Mouse (Mus musculus) cerebellum, postnatal 36 days (tissue): Measurements from ENCODE around the gene Gm11172.
"Not testable (repeated sequence)": the region's sequence is repeated elsewhere in the genome, so short reads cannot be mapped to it uniquely, and the experiment has no call there.

ENCODE experiments used
- DNase-seq, 2 experiments: peaks; one replicate each; pipeline ENCODE4 v3.0.0; 2021 to 2022; ENCODE audit warnings: mixed read lengths in 2 of 2

The Gm11172 gene

DNA sequence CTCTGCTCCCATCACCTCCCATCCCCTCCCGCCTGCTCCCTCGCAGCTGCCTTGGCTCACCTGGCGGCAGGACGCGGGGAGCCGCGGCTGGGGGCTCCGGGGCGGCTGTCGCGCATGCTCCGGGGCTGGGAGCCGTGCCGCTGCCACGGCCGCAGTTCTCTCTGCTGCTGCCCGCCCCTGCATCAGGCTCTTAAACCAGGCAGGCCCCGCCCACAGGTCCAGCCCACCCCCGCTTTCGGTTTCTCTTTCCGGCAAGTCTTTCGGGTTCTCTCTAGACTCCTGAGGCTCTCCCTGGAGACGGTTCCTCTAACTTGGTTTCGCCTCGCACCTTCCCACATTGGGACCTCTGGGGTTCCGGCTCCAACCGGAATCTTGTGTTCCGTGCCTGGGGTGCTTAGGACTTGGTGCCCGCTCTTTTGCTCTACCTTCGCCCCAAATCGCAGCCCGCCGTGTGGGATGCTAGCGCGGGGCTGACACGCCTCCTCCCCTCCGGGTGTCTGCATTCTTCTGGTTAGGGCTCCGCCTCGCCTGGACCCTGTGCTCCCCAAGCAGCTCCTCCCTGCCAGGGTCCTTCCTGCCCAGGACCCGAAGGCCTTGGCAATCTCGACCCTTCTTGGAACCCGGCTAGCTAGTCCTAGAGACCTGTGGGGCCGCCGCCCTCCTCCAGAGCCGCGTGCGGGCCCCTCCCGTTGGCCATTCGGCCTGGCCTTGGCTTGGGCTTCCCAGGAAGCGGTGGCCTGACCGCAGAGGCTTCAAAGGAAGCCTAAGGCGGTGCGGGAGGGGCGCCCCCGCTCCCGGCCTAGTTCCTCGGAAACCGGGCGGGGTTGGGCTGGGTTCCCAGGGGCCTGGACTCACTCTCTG is 27.1 kb upstream of the Gm11172 start, which contains the start of gene Socs1:
TSS of gene Socs1 (minus strand) at position 166 of the 861 bp plus-strand sequence.
- peak; percentile 65 to 66 for DNase-seq

- DNase-seq = peak; percentile 81 to 86
Measured at GRCm38 (mm10) chr16:10786288-10786687, 26.4 kb upstream of the Gm11172 start.

DNA sequence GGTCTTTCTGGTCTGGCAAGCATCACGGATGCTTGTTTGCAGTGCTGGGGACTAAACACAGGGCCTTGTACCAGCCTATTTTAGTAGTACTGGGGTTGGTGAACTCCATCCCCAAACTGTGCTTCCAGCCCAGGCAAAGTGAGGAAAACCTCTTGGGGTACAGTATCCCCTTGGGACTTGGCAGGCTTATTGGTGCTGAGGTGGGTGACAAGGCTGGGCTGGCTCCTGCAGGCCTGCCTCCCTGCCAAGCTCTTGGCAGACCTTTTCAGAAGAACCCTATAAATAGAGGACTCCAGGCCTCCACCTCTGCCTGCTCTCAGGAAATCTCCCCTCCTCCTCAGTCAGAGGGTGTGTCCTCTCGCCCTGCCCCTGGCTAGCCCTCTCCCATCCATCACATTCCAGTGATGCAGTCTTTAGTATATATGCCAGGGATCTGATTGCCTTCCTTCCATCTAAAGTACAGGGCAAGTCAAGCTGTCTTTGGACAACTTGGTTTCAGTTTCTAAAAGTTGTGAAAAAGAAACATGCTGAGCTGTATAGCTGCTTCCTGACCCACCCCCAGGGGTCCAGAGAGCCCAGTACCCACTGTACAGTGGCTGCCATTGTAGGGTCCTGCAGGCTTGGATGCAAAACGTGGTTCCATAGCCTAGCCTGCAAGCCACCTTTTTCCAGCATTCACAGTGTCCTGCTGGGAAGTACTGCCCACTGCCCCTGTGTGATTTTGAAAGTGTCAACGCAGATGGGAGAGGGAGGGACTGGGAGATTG is 25.8 kb upstream of the Gm11172 start:
- no peak for DNase-seq

- no peak for DNase-seq
Measured at GRCm38 (mm10) chr16:10787548-10788058, 25.1 kb upstream of the Gm11172 start.

- DNase-seq = no peak
Measured at GRCm38 (mm10) chr16:10788271-10788670, 24.4 kb upstream of the Gm11172 start, which contains the start of gene Tnp2. Gene Tnp2, minus strand, starts transcription at chr16:10788660.

DNA sequence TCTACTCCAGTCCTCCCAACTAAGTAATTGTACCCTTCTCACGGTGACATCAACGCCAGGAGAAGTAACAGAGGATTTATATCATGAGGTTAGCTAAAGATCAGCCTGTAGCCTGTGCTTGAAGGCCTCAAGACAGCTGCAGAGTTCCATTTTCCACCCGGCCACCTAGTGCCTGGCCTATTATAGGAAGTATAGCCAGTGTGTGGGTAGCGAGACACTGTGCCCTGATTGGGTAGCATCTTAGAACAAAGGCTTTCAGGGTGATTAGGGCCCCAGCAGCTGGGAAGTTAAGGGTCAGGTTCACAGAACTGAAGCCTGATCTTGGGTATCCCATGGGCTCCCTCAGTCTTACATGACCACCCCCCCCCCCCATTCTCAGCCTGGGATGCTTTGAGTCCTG is 23.8 kb upstream of the Gm11172 start:
- DNase-seq = no peak

- DNase-seq = no peak
Measured at GRCm38 (mm10) chr16:10790702-10791101, 22.0 kb upstream of the Gm11172 start, which contains the start of gene Prm3. Gene Prm3, minus strand, starts transcription at chr16:10790914.

GRCm38 (mm10) chr16:10796034-10796433 is 16.7 kb upstream of the Gm11172 start, which contains the start of gene Prm2:
Gene Prm2, minus strand, starts transcription at chr16:10796134.
- DNase-seq = no peak

DNA sequence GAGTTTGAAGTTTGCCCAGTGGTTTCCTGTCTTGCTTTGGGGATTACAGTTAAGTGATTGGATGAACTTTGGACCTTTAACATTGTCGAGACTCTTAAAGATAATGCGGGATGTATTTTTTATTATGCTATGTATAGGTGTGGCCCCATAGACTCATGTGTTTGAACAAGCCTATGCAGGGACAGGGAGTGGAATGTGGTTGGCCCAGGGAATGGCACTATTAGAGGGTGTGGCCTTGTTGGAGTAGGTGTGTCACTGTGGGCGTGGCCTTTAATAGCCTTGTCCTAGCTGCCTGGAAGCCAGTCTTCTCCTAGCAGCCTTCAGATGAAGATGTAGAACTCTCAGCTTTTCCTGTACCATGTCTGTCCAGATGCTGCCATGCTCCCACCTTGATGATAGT is 10.3 kb upstream of the Gm11172 start:
- DNase-seq = not testable (repeated sequence)

GRCm38 (mm10) chr16:10805789-10806527 is 6.8 kb upstream of the Gm11172 start, which contains the start of gene Prm1:
Gene Prm1, minus strand, starts transcription at chr16:10805839.
- DNase-seq = no peak

DNA sequence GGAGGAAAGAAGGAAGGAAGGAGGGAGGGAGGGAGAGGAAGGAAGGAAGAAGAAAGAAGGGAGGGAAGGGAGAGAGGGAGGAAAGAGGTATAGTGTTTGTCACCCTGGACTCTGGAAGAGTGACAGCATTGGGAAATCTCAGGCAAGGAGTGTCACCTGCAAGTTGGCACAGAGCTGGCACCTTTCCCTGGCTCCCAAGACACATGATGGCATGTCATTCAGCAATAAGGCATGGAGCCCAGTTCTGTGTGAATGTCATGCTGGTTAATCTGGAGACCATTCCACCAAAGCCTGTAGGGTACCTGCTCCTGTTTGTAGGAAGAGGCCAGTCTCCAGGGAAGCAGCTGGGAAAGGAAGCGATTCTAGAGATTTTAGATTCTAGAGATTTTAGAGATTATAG is 2.3 kb upstream of the Gm11172 start:
- DNase-seq = peak; percentile 43 to 52

DNA sequence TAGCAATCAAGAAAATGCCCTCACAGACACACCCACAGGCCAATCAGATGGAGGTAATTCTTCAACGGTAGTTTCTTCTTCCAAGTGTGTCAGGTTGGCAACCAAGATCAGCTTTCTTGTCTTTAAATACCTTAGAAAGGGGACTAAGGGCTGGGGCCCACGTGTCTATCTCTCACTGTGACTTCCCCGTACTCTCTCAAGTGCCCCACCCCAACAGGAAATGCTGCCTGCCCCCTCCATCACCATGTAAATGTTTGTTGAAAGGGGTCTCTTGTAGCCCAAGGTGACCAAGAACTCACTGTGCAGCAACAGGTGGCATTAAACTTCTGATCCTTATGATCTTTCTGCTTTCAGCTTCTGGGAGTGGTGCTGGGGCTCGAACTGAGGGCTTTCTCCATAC is 1.0 kb downstream of the Gm11172 start:
- DNase-seq = no peak

- no peak for DNase-seq
Measured at GRCm38 (mm10) chr16:10814864-10815263, 2.1 kb downstream of the Gm11172 start.

- DNase-seq = no peak
Measured at GRCm38 (mm10) chr16:10818579-10819135, 5.9 kb downstream of the Gm11172 start.

GRCm38 (mm10) chr16:10819966-10820365 is 7.3 kb downstream of the Gm11172 start:
- no peak for DNase-seq

GRCm38 (mm10) chr16:10821387-10821786 is 8.7 kb downstream of the Gm11172 start:
- DNase-seq = no peak

DNA sequence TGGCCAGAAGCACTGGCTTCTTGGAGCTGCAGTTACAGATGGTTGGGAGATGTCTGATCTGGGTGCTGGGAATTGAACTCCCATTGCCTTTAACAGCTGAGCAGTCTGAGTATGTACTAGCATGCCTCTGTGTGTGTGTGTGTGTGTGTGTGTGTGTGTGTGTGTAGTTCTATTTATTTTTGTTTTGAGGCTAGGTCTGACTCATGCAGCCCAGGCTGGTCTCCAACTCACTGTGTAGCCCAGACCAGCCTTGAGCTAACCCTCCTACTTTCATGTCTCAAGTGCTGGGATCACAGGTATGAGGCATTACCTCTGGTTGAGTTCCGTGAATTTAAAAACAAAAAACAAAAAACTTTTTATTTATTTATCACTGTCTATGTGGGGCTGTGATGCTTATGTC is 11.8 kb downstream of the Gm11172 start:
- DNase-seq = no peak

GRCm38 (mm10) chr16:10825840-10826239 is 13.1 kb downstream of the Gm11172 start:
- no peak for DNase-seq

DNA sequence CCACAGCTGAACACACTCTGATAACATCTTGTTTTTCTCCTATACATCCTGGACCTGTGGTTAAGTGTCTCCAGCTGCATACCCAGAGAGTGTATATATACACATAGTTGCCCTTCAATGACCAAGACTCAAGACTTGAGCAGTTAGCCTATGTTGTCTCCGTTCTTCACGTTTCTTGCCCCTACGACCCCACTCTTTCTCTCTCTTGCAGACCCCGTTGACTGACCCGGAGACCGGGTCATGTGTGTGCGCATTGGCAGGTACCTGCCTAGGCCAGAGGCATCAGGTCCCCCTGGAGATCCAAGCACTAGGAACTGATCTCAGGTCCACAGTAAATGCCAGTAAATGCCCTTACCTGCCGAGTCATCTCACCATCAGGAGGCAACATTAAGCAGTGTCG is 14.6 kb downstream of the Gm11172 start:
- DNase-seq = no peak

- no peak for DNase-seq
Measured at GRCm38 (mm10) chr16:10827766-10828460, 15.2 kb downstream of the Gm11172 start.

GRCm38 (mm10) chr16:10828461-10828805 is 15.7 kb downstream of the Gm11172 start:
- DNase-seq = no peak

- no peak for DNase-seq
Measured at GRCm38 (mm10) chr16:10834542-10834910, 21.8 kb downstream of the Gm11172 start.
